Mouse (Mus musculus) embryonic facial prominence, embryonic 13.5 days (tissue): ENCODE results near the gene Cnih2. TPM values are rescaled to one million over a fixed set of nuclear protein-coding genes. Genes with fewer than 3 reads are reported as not detected.

Source experiments
- ATAC-seq: fragments of 200-750 bp; cut with Nextera tagmentation; 2 replicates; pipeline ENCODE4 v1.8.0; 2017; ENCODE audit warnings: low read depth; ENCODE audit not compliant: insufficient number of reproducible peaks, insufficient read depth, low FRiP score, low TSS enrichment
- H3K27ac ChIP-seq: fragments of 300-500 bp; sonication (generic); 2 replicates; pipeline ENCODE4 v1.5.1; 2015; ENCODE audit warnings: moderate library complexity, mild to moderate bottlenecking, inconsistent platforms
- H3K27me3 ChIP-seq: fragments of 300-500 bp; sonication (generic); 2 replicates; pipeline ENCODE4 v1.6.1; 2015; ENCODE audit warnings: mild to moderate bottlenecking, inconsistent platforms
- H3K36me3 ChIP-seq: fragments of 300-500 bp; sonication (generic); 2 replicates; pipeline ENCODE4 v1.6.1; 2015; ENCODE audit warnings: mild to moderate bottlenecking, inconsistent platforms
- H3K4me1 ChIP-seq: fragments of 300-500 bp; sonication (generic); 2 replicates; pipeline ENCODE4 v1.6.1; 2015; ENCODE audit warnings: inconsistent platforms
- H3K4me2 ChIP-seq: fragments of 300-500 bp; sonication (generic); 2 replicates; pipeline ENCODE4 v1.6.1; 2015; ENCODE audit warnings: moderate library complexity, mild to moderate bottlenecking, inconsistent platforms
- H3K4me3 ChIP-seq: fragments of 300-500 bp; sonication (generic); 2 replicates; pipeline ENCODE4 v1.5.1; 2015; ENCODE audit warnings: mild to moderate bottlenecking, inconsistent platforms
- H3K9ac ChIP-seq: fragments of 300-500 bp; sonication (generic); 2 replicates; pipeline ENCODE4 v1.6.1; 2015; ENCODE audit warnings: mild to moderate bottlenecking, inconsistent platforms
- H3K9me3 ChIP-seq: fragments of 300-500 bp; sonication (generic); 2 replicates; pipeline ENCODE4 v1.6.1; 2016; ENCODE audit warnings: inconsistent platforms
- WGBS: fragments of 180-500 bp; shearing (Covaris S2); methylation state at CpG from one replicate; pipeline ENCODE4 v1.1.7; 2015; ENCODE audit warnings: mixed read lengths; 5-methylcytosine and 5-hydroxymethylcytosine counted together
- polyA plus RNA-seq: library from polyadenylated mRNA; unstranded; fragments of >200 nt; fragmentation: Nextera tagmentation; extraction: Ambion mirVana; gene quantifications from 2 replicates; pipeline ENCODE4 v1.2.1, GENCODE M21; 2015

Gene Cnih2
- polyA plus RNA-seq, 1 experiment from 2014 or later: 60.1 TPM

DNA sequence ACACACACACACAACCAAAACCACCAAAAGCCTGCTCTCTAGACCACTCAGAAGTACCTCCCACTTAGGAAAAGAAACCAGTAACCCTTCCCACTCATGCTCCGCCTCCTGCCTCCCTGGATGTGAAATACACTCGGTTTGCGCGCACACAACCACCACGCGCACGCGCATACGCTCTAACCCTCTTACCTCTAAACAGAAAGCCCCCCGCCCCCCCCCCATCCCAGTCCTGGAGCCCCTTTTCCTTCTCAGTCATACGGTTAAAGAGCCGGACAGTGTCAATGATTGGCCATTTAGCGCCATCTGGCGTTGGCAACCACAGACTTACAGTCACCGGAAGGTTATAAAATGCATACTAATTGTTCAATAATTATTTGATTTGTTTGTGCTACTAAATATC, 25.3 kb downstream of the Cnih2 start:
- Histone ChIP-seq H3K4me1 (peaks cover 49% of the 10 kb centered on the region), H3K4me2 (peak overlapping the region; percentile 74), H3K9me3 (no peaks in the 10 kb centered on the region), H3K27ac (peak overlapping the region; percentile 99), H3K9ac (peak overlapping the region; percentile 93; the same call in 1 of the 2 replicates), H3K27me3 (peaks cover 13% of the 10 kb centered on the region), H3K4me3 (peak overlapping the region; percentile 78), H3K36me3 (no peaks in the 10 kb centered on the region)
- under 1% methylated on average over 15 of the region's 15 CpGs for WGBS
- ATAC-seq: no peak

DNA sequence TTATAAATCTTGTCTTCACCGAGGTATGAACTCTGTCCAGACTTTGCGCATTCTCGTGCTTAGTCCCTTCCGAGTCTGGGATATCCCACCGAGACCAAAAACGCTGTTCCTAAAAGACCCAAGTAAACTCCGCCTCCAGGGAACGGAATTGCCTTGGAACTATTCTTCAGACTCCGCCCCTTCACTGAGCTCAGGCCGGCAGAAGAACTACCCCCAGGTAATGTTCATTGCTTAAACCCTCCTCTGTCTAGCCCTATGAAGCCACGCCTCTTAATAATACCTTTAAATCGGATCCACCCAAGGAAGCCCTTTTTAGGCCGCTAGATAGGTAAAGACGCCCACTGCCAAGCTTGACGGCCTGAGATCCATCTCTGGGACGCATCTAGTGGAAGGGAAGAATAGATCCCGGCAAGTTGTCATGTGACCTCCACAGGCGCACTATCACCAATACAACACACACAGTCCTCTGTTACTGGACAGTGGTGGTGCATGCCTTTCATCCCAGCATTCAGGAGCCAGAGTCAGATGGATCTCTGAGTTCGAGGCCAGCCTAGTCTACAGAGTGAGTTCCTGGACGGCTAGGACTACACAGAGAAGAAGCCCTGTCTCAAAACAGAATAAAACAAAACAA, 25.8 kb downstream of the Cnih2 start:
- ATAC-seq: no peak
- Histone ChIP-seq H3K27me3 (peaks cover 13% of the 10 kb centered on the region), H3K4me3 (peak overlapping the region; percentile 78), H3K9ac (peak overlapping the region; percentile 93), H3K4me2 (peak overlapping the region; percentile 74), H3K4me1 (peaks cover 54% of the 10 kb centered on the region), H3K27ac (peak overlapping the region; percentile 99), H3K36me3 (no peaks in the 10 kb centered on the region), H3K9me3 (no peaks in the 10 kb centered on the region)
- 2% methylated on average over 20 of the region's 20 CpGs for WGBS

DNA sequence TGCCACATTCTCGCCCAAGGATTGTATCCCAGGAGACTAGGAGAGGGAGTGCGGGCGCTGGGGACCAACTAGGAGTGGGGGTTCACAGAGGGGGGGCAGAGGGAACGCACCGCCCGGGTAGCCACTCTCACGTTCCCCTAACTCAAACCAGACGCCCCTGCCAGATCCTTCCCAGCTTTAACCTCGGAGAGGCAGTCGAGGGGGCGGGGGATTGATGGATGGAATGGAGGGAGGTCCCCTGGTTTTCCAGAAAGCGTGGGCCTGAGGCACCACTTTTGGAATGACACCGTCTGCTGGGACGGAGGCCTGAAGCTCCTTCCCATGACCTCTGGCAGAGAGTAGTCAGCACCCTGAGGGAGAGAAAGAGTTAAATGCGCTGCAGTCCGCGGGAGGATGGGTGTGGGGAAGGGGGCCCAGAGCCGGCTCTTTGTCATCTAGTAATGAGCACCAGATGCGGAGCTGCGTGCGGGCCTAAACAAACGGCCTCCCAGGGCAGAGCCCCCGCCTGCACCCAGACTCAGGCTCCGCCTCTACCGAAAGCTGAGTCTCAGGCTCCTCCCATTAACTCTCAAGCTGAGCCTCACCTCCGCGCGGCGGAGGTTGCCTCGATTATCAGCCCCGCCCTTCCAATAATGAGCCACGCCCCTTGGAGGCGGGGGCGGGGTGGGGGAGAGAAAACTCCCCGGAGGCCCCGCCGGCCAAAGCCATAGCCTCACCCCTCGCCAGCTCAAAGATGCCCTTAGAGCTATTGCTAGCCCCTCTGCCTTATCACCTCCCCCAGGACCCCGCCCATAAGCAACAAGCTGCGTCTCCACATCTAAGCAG, 26.6 kb downstream of the Cnih2 start:
- H3K9me3 ChIP-seq: no peaks in the 10 kb centered on the region
- H3K4me2 ChIP-seq: peak overlapping the region; percentile 74
- H3K36me3 ChIP-seq: no peaks in the 10 kb centered on the region
- peak overlapping the region; percentile 93 for H3K9ac ChIP-seq
- H3K27ac ChIP-seq: peak overlapping the region; percentile 99
- peaks cover 62% of the 10 kb centered on the region for H3K4me1 ChIP-seq
- under 1% methylated on average over 40 of the region's 40 CpGs for WGBS
- H3K4me3 ChIP-seq: peak overlapping the region; percentile 78
- H3K27me3 ChIP-seq: peaks cover 13% of the 10 kb centered on the region
- peak; percentile 87 for ATAC-seq

GRCm38 (mm10) chr19:5071077-5071476, 27.2 kb downstream of the Cnih2 start:
- H3K9ac ChIP-seq: peak overlapping the region; percentile 93
- peak overlapping the region; percentile 99 for H3K27ac ChIP-seq
- 6% methylated on average over 11 of the region's 11 CpGs for WGBS
- H3K27me3 ChIP-seq: peaks cover 13% of the 10 kb centered on the region
- H3K4me3 ChIP-seq: peak overlapping the region; percentile 78
- no peak for ATAC-seq
- H3K36me3 ChIP-seq: no peaks in the 10 kb centered on the region
- H3K9me3 ChIP-seq: no peaks in the 10 kb centered on the region
- peaks cover 65% of the 10 kb centered on the region for H3K4me1 ChIP-seq
- peak overlapping the region; percentile 74 for H3K4me2 ChIP-seq

DNA sequence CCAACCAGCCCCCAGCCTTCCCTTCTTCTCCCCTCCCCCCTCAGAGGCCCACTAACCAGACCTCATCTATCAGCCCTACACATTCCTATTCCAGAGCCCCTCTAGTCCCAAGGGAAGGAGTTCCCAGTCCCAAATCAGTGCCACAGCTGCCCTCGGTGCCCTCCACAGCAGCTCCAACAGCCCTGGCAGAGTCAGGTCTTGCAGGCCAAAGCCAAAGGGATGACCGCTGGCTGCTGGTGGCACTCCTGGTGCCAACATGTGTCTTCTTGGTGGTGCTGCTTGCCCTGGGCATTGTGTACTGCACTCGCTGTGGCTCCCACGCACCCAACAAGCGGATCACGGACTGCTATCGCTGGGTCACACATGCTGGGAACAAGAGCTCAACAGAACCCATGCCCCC, 28.3 kb downstream of the Cnih2 start:
- no peaks in the 10 kb centered on the region for H3K36me3 ChIP-seq
- peak overlapping the region; percentile 99 for H3K27ac ChIP-seq
- H3K9me3 ChIP-seq: no peaks in the 10 kb centered on the region
- H3K9ac ChIP-seq: peak overlapping the region; percentile 93
- H3K4me2 ChIP-seq: peak overlapping the region; percentile 74
- 85% methylated on average over 7 of the region's 7 CpGs for WGBS
- no peak for ATAC-seq
- peak overlapping the region; percentile 78 for H3K4me3 ChIP-seq
- peaks cover 13% of the 10 kb centered on the region for H3K27me3 ChIP-seq
- H3K4me1 ChIP-seq: peaks cover 71% of the 10 kb centered on the region

DNA sequence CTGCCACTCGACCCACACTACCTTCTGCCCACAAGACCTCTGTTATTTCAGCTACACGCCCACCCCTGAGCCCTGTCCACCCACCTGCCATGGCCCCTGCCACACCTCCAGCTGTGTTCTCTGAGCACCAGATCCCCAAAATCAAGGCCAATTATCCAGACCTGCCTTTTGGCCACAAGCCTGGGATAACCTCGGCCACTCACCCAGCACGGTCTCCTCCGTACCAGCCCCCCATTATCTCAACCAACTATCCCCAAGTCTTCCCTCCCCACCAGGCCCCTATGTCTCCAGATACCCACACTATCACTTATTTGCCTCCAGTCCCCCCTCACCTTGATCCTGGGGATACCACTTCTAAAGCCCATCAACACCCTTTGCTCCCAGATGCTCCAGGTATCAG, 28.8 kb downstream of the Cnih2 start:
- no peak for ATAC-seq
- Histone ChIP-seq H3K9me3 (no peaks in the 10 kb centered on the region), H3K4me3 (peak overlapping the region; percentile 78), H3K27me3 (peaks cover 10% of the 10 kb centered on the region), H3K4me2 (peak overlapping the region; percentile 74), H3K27ac (peak overlapping the region; percentile 99), H3K36me3 (no peaks in the 10 kb centered on the region), H3K9ac (peak overlapping the region; percentile 93), H3K4me1 (peaks cover 74% of the 10 kb centered on the region)
- 82% methylated on average over 5 of the region's 5 CpGs for WGBS

- peak overlapping the region; percentile 74 for H3K4me2 ChIP-seq
- H3K27me3 ChIP-seq: peaks cover 9% of the 10 kb centered on the region; the same call in 1 of the 2 replicates
- WGBS: 28% methylated on average over 21 of the region's 21 CpGs
- no peaks in the 10 kb centered on the region for H3K36me3 ChIP-seq
- peak overlapping the region; percentile 93 for H3K9ac ChIP-seq
- H3K4me3 ChIP-seq: peak overlapping the region; percentile 78
- peak overlapping the region; percentile 99 for H3K27ac ChIP-seq
- ATAC-seq: no peak
- no peaks in the 10 kb centered on the region for H3K9me3 ChIP-seq
- H3K4me1 ChIP-seq: peaks cover 70% of the 10 kb centered on the region
These were observed 29.6 kb downstream of the Cnih2 start for GRCm38 (mm10) chr19:5068570-5069234.

DNA sequence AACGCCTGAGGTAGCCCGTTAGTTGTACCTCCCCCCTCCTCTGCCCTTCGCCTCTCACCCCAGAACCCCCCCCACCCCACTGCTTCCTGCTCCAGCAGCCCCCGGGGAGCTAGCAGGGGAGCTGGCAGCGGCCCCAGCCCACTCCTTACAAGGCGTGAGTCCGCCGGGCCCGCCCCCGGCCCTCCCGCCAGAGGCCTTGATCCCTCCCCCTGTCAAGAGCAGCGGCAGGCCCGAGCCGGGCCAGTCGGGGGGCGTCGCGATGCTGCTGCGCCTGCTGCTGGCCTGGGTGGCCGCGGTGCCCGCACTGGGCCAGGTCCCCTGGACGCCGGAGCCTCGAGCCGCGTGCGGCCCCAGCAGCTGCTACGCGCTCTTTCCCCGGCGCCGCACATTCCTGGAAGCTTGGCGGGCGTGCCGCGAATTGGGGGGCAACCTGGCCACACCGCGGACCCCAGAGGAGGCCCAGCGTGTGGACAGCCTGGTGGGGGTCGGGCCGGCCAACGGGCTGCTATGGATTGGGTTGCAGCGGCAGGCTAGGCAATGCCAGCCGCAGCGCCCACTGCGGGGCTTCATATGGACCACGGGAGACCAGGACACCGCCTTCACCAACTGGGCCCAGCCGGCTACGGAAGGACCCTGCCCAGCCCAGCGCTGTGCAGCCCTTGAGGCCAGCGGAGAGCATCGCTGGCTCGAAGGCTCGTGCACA, 30.3 kb downstream of the Cnih2 start, which contains the start of gene Cd248:
Gene Cd248, plus strand, starts transcription at position 212 of the 703 bp plus-strand sequence.
- peaks cover 65% of the 10 kb centered on the region for H3K4me1 ChIP-seq
- H3K27ac ChIP-seq: peak within 1 kb of the TSS; percentile 99
- WGBS: 1% methylated on average over 46 of the region's 56 CpGs
- H3K4me3 ChIP-seq: peak within 1 kb of the TSS; percentile 78
- no peaks in the 10 kb centered on the region for H3K36me3 ChIP-seq
- no peaks in the 10 kb centered on the region for H3K9me3 ChIP-seq
- peaks cover 9% of the 10 kb centered on the region; the same call in 1 of the 2 replicates for H3K27me3 ChIP-seq
- H3K9ac ChIP-seq: peak within 1 kb of the TSS; percentile 93
- ATAC-seq: 0 out of 2 replicates have a peak, but pooled peaks have one; percentile 48
- H3K4me2 ChIP-seq: peak within 1 kb of the TSS; percentile 74

DNA sequence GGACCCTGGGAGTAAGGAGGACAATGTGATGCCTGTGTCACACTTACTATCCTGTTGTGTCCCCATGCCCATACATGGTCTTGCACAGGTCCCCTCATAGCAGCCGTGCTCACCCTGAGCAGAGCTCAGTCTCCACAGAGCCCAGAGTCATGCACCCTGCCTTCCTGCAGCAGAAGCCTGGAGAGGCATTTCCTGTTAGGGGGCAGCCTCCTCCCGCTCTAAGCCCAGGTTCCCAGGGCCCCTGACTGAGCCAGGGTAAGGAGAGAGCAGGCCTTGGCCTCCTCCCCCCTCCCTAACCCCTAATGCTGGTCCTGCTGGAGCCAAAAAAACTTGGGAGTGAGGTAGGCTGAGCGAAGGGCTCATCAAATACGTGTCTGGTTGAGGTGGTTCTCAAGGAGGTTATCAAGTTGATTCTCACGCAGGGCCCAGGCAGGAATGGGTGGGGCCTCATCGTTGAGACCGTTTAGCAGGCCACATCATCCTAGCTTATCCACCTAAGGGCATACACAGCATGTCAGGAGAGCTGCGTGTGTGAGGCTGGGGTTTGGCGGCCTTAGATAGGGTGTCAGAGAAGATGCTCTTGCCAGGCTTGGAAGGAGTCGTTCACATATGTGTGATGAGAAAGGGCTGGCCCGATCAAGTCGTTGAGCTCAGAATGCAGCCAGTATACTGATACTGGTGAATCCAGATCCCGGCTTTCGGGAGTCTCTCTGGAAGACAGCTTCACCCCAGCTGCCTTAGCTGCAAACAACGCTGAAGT, 31.1 kb downstream of the Cnih2 start:
- H3K9ac ChIP-seq: peak overlapping the region; percentile 93
- H3K27ac ChIP-seq: peak overlapping the region; percentile 99
- WGBS: 6% methylated on average over 15 of the region's 15 CpGs
- peak overlapping the region; percentile 74 for H3K4me2 ChIP-seq
- H3K36me3 ChIP-seq: no peaks in the 10 kb centered on the region
- H3K9me3 ChIP-seq: no peaks in the 10 kb centered on the region
- no peak for ATAC-seq
- H3K27me3 ChIP-seq: peaks cover 9% of the 10 kb centered on the region; the same call in 1 of the 2 replicates
- peak overlapping the region; percentile 78 for H3K4me3 ChIP-seq
- H3K4me1 ChIP-seq: peaks cover 59% of the 10 kb centered on the region

GRCm38 (mm10) chr19:5065104-5065503, 33.2 kb downstream of the Cnih2 start:
- H3K9ac ChIP-seq: no peak overlapping the region
- H3K9me3 ChIP-seq: no peaks in the 10 kb centered on the region
- no peak for ATAC-seq
- H3K36me3 ChIP-seq: no peaks in the 10 kb centered on the region
- H3K4me3 ChIP-seq: no peak overlapping the region
- 61% methylated on average over 7 of the region's 7 CpGs for WGBS
- H3K4me2 ChIP-seq: no peak overlapping the region
- H3K27ac ChIP-seq: no peak overlapping the region
- H3K27me3 ChIP-seq: peaks cover 9% of the 10 kb centered on the region; the same call in 1 of the 2 replicates
- H3K4me1 ChIP-seq: peaks cover 59% of the 10 kb centered on the region
